Mouse (Mus musculus) lung, postnatal 4 days (tissue): ENCODE results near the gene Tbx18.

ENCODE experiments used
- DNase-seq, 2 experiments: peaks; one replicate each; pipeline ENCODE4 v3.0.0; 2021

The Tbx18 gene

DNA sequence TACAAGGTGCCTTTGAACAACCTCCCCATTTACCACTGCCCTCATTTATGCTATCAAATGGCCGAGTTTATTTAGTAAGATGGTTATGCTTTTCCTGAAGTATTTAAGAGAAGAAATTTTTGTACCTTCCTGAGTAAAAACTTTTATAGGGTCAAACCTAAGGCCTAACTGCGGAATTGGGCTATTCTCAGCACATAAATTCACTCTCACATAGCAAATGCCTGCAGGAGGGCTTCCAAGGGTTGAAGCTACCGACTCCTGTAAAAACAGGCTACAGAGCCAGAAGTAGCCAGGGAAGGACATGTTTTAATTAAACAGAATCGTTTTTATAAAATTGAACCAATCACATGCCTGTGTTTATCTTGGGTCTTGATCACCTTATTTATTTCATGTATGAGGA is 20.7 kb downstream of the Tbx18 start:
- no peak for DNase-seq

DNA sequence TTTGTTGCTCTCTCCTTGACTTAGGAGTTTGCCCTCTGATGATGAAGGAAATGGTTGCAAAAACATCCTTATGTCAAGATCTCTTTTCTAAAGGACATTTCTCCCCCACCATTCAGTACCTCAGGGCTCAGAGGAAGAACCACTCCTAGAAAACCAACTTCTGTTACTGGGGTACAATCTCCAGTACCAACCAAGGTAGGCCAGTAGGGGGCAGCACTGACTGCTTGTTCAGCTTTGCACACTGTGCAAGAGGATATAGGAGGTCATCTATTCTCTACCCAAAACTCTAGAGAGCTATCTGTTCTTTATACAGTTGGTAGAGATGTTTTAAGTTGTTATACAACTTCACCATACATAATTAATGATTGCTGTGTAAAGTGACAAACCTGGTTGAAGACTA is 22.9 kb downstream of the Tbx18 start:
- peak in 1 of 2 experiments; percentile 48 for DNase-seq

- DNase-seq: no peak
Measured at GRCm38 (mm10) chr9:87702267-87702666, 28.8 kb downstream of the Tbx18 start.

- no peak for DNase-seq
Measured at GRCm38 (mm10) chr9:87686981-87687380, 44.1 kb downstream of the Tbx18 start.

DNA sequence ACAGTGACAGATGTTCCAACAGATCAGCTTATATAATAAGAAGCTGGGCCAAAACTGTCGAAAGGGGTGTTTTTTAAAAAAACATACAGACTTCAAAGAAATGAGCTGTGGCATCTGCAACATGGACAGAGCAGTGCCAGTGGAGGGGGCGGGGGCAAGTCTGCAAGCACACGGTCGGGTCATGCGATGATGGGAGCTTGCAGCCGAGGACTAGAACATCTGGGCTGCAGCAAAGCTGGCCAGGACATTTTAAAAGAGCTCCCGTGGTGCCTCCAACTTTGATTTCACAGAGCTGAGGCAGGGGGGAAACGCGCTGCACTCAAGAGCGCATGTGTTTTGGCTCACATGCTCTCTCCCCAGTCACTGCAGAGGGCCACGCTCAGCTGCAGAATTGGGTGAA is 48.8 kb downstream of the Tbx18 start:
- peak in 1 of 2 experiments; percentile 41 for DNase-seq
